Mouse (Mus musculus) MEL (cell line): ENCODE results near the gene Pgap3. TPM values are rescaled to one million over a fixed set of nuclear protein-coding genes. Genes with fewer than 3 reads are reported as not detected.

ENCODE experiments used
- DNase-seq: peaks from one replicate; pipeline ENCODE4 v3.0.0; 2011; ENCODE audit warnings: low read depth, low spot score
- H3K27ac ChIP-seq: 2 replicates; pipeline ENCODE4 v1.5.1; 2012; ENCODE audit warnings: low read depth, mild to moderate bottlenecking, control low read depth, low read length, moderate library complexity; ENCODE audit not compliant: control insufficient read depth
- H3K27me3 ChIP-seq, 2 experiments: fragments of 150-350 bp in 1 of 2; sonication (generic) in 1 of 2; 2 replicates each; pipeline ENCODE4 v1.6.1; 2012; ENCODE audit warnings: low read length in 2 of 2, mild to moderate bottlenecking in 2 of 2, improper control_type of control experiment in 1 of 2, moderate library complexity in 1 of 2; ENCODE audit not compliant: insufficient read depth in 2 of 2, control insufficient read depth in 1 of 2
- H3K36me3 ChIP-seq, 2 experiments: 2 replicates each; pipeline ENCODE4 v1.6.1; 2012 to 2014; ENCODE audit warnings: low read length in 2 of 2, improper control_type of control experiment in 1 of 2, inconsistent platforms in 1 of 2, mild to moderate bottlenecking in 1 of 2; ENCODE audit not compliant: insufficient read depth in 2 of 2, control insufficient read depth in 1 of 2
- H3K4me1 ChIP-seq, 2 experiments: fragments of 150-350 bp in 1 of 2; sonication (generic) in 1 of 2; 2 replicates each; pipeline ENCODE4 v1.6.1; 2012; ENCODE audit warnings: low read length in 2 of 2, improper control_type of control experiment in 1 of 2, mild to moderate bottlenecking in 1 of 2; ENCODE audit not compliant: insufficient read depth in 2 of 2, control insufficient read depth in 1 of 2
- H3K4me3 ChIP-seq, 2 experiments: fragments of 150-350 bp in 1 of 2; sonication (generic) in 1 of 2; 2 replicates each; pipeline ENCODE4 v1.5.1; 2012; ENCODE audit warnings: low read depth in 2 of 2, low read length in 2 of 2, mild to moderate bottlenecking in 2 of 2, moderate library complexity in 2 of 2, control low read depth in 1 of 2, improper control_type of control experiment in 1 of 2; ENCODE audit not compliant: control insufficient read depth in 1 of 2, insufficient read depth in 1 of 2
- H3K79me2 ChIP-seq: 2 replicates; pipeline ENCODE4 v1.6.1; 2012; ENCODE audit warnings: mild to moderate bottlenecking, low read length, moderate library complexity; ENCODE audit not compliant: control insufficient read depth, poor library complexity, insufficient read depth
- H3K9ac ChIP-seq: 2 replicates; pipeline ENCODE4 v1.6.1; 2012; ENCODE audit warnings: low read depth, mild to moderate bottlenecking, control low read depth, low read length, moderate library complexity; ENCODE audit not compliant: control insufficient read depth, poor library complexity, severe bottlenecking
- H3K9me3 ChIP-seq: fragments of 150-350 bp; sonication (generic); replicated peaks from 2 replicates; pipeline ENCODE4 v1.6.1; 2012; ENCODE audit warnings: mild to moderate bottlenecking, low read length, improper control_type of control experiment, moderate library complexity; ENCODE audit not compliant: insufficient read depth
- BHLHE40 ChIP-seq: IDR thresholded peaks from 2 replicates; pipeline ENCODE4 v1.6.1; 2012; ENCODE audit warnings: low read depth, mild to moderate bottlenecking, inconsistent platforms, low read length, improper control_type of control experiment, borderline replicate concordance
- CHD1 ChIP-seq: IDR thresholded peaks from 2 replicates; pipeline ENCODE4 v1.6.1; 2012; ENCODE audit warnings: low read depth, mild to moderate bottlenecking, inconsistent platforms, low read length, improper control_type of control experiment
- E2F4 ChIP-seq: IDR thresholded peaks from 2 replicates; pipeline ENCODE4 v1.6.1; 2011; ENCODE audit warnings: low read depth, low read length, improper control_type of control experiment, borderline replicate concordance
- ELF1 ChIP-seq: IDR thresholded peaks from 2 replicates; pipeline ENCODE4 v1.6.1; 2014; ENCODE audit warnings: low read depth, mild to moderate bottlenecking, inconsistent platforms, low read length, improper control_type of control experiment, moderate library complexity
- GABPA ChIP-seq: IDR thresholded peaks from 2 replicates; pipeline ENCODE4 v1.6.1; 2012; ENCODE audit warnings: low read depth, mild to moderate bottlenecking, inconsistent platforms, low read length, improper control_type of control experiment, moderate library complexity
- HCFC1 ChIP-seq: IDR thresholded peaks from 2 replicates; pipeline ENCODE4 v1.6.1; 2012; ENCODE audit warnings: low read depth, mild to moderate bottlenecking, inconsistent platforms, low read length, improper control_type of control experiment, moderate library complexity
- KAT2A ChIP-seq: conservative IDR thresholded peaks from 2 replicates; pipeline ENCODE4 v1.6.1; 2012; ENCODE audit warnings: low read depth, low read length, improper control_type of control experiment, inconsistent platforms
- MAFK ChIP-seq: IDR thresholded peaks from 2 replicates; pipeline ENCODE4 v1.6.1; 2011; ENCODE audit warnings: low read depth, mild to moderate bottlenecking, low read length, improper control_type of control experiment, borderline replicate concordance
- MAX ChIP-seq: IDR thresholded peaks from 2 replicates; pipeline ENCODE4 v1.6.1; 2011; ENCODE audit warnings: low read length, improper control_type of control experiment
- MXI1 ChIP-seq: IDR thresholded peaks from 2 replicates; pipeline ENCODE4 v1.6.1; 2011; ENCODE audit warnings: mild to moderate bottlenecking, low read depth, low read length, improper control_type of control experiment
- MYB ChIP-seq: IDR thresholded peaks from 2 replicates; pipeline ENCODE4 v1.6.1; 2011; ENCODE audit warnings: mild to moderate bottlenecking, low read depth, low read length, improper control_type of control experiment
- MYC ChIP-seq: IDR thresholded peaks from 2 replicates; pipeline ENCODE4 v1.6.1; 2011; ENCODE audit warnings: low read depth, mild to moderate bottlenecking, low read length, improper control_type of control experiment, moderate library complexity
- NELFE ChIP-seq: IDR thresholded peaks from 2 replicates; pipeline ENCODE4 v1.6.1; 2011; ENCODE audit warnings: low read depth, low read length, improper control_type of control experiment
- POLR2A ChIP-seq, 2 experiments: IDR thresholded peaks; 2 replicates each; pipeline ENCODE4 v1.6.1; 2011 to 2012; ENCODE audit warnings: low read length in 2 of 2, mild to moderate bottlenecking in 2 of 2, control low read depth in 1 of 2, improper control_type of control experiment in 1 of 2, low read depth in 1 of 2, moderate library complexity in 1 of 2; ENCODE audit not compliant: control insufficient read depth in 1 of 2, insufficient read depth in 1 of 2, poor library complexity in 1 of 2
- POLR2AphosphoS2 ChIP-seq: IDR thresholded peaks from 2 replicates; pipeline ENCODE4 v1.6.1; 2011; ENCODE audit warnings: low read length, improper control_type of control experiment
- POLR2AphosphoS5 ChIP-seq: IDR thresholded peaks from 2 replicates; pipeline ENCODE4 v1.6.1; 2012; ENCODE audit warnings: low read depth, borderline replicate concordance, mild to moderate bottlenecking, inconsistent platforms, low read length, moderate library complexity, mixed read lengths
- RCOR1 ChIP-seq: IDR thresholded peaks from 2 replicates; pipeline ENCODE4 v1.6.1; 2012; ENCODE audit warnings: low read depth, mild to moderate bottlenecking, inconsistent platforms, low read length, improper control_type of control experiment
- SIN3A ChIP-seq: IDR thresholded peaks from 2 replicates; pipeline ENCODE4 v1.6.1; 2012; ENCODE audit warnings: low read length, improper control_type of control experiment, inconsistent platforms
- SMC3 ChIP-seq: IDR thresholded peaks from 2 replicates; pipeline ENCODE4 v1.6.1; 2011; ENCODE audit warnings: low read depth, low read length, improper control_type of control experiment
- TAL1 ChIP-seq: IDR thresholded peaks from 2 replicates; pipeline ENCODE4 v1.6.1; 2012; ENCODE audit warnings: mild to moderate bottlenecking, inconsistent platforms, low read length, moderate library complexity, mixed read lengths
- TCF12 ChIP-seq: IDR thresholded peaks from 2 replicates; pipeline ENCODE4 v1.6.1; 2014; ENCODE audit warnings: low read depth, mild to moderate bottlenecking, inconsistent platforms, low read length, improper control_type of control experiment, moderate library complexity
- UBTF ChIP-seq: IDR thresholded peaks from 2 replicates; pipeline ENCODE4 v1.6.1; 2012; ENCODE audit warnings: low read depth, mild to moderate bottlenecking, inconsistent platforms, low read length, improper control_type of control experiment, moderate library complexity, borderline replicate concordance; ENCODE audit not compliant: insufficient read depth
- USF1 ChIP-seq: IDR thresholded peaks from 2 replicates; pipeline ENCODE4 v1.6.1; 2014; ENCODE audit warnings: low read depth, mild to moderate bottlenecking, inconsistent platforms, low read length, improper control_type of control experiment, moderate library complexity
- ZKSCAN1 ChIP-seq: IDR thresholded peaks from 2 replicates; pipeline ENCODE4 v1.6.1; 2012; ENCODE audit warnings: low read depth, mild to moderate bottlenecking, inconsistent platforms, low read length, improper control_type of control experiment, moderate library complexity
- ZMIZ1 ChIP-seq: IDR thresholded peaks from 2 replicates; pipeline ENCODE4 v1.6.1; 2012; ENCODE audit warnings: low read depth, mild to moderate bottlenecking, inconsistent platforms, low read length, improper control_type of control experiment, moderate library complexity
- polyA plus RNA-seq, 2 experiments: library from polyadenylated mRNA; stranded (reverse) in 1 of 2; unstranded in 1 of 2; fragments of >175 nt in 1 of 2; fragments of >200 nt in 1 of 2; gene quantifications; 2 replicates each; pipeline versions ENCODE4 v1.2.1 to v1.2.4; 2012; ENCODE audit warnings: low replicate concordance in 2 of 2, low read depth in 1 of 2; ENCODE audit not compliant: insufficient read length in 2 of 2, insufficient read depth in 1 of 2, missing spikeins in 1 of 2
- total RNA-seq: library from RNA; depleted of rRNA; stranded (reverse); fragments of 300-350 nt; gene quantifications from 2 replicates; pipeline ENCODE4 v1.2.3, GENCODE M21; 2012

The Pgap3 gene
- total and polyA plus RNA-seq, 3 experiments, result 7.4 to 8.4 TPM; not detected in 1

DNA sequence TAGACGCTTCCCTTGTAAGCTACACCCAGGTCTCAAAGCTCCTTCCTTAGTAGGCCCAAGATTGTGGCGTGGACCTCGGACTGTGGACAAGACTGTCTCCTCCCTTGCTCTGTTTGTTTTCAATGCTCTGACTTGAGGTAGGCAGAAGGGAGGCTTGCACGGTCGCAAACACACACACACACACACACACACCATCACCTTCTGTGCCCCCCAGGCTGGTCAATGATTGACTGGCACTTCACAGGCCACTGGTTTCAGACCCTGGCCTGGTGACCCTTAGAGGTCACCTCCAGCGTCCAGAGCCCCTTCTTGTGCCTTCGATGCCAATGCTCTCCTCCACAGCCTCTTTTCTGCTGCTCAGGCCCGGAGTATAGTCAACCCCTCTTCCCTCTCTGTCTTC, 8.6 kb upstream of the Pgap3 start:
- Histone ChIP-seq H3K27me3 (peaks cover 10 to 13% of the 10 kb centered on the region in 2 experiments), H3K27ac (no peak overlapping the region), H3K4me3 (no peak overlapping the region), H3K9me3 (no peaks in the 10 kb centered on the region), H3K9ac (no peak overlapping the region)
- DNase-seq, result no peak
- TF ChIP-seq MYB (no peak), CHD1 (no peak), ELF1 (no peak), TCF12 (no peak), MAFK (no peak), POLR2AphosphoS2 (no peak), POLR2A (IDR thresholded peaks at IDR 0.05; ENCODE audit: control insufficient read depth in 1 of 2, insufficient read depth in 1 of 2, low read depth in 1 of 2, low read length in 2 of 2, poor library complexity in 1 of 2) (no peak), MAX (no peak), NELFE (no peak), SMC3 (no peak), ZMIZ1 (no peak), GABPA (no peak), RCOR1 (no peak), TAL1 (no peak), MXI1 (no peak), UBTF (no peak)
- TF ChIP-seq, all 39 proteins: peak for 0
- no peaks in the 10 kb centered on the region for H3K79me2 ChIP-seq
- H3K36me3 ChIP-seq, result no peaks in the 10 kb centered on the region
- H3K4me1 ChIP-seq, result no peaks in the 10 kb centered on the region

- Histone ChIP-seq H3K79me2 (no peaks in the 10 kb centered on the region), H3K9me3 (no peaks in the 10 kb centered on the region)
- TF ChIP-seq E2F4 (no peak), ZMIZ1 (no peak), TCF12 (no peak), KAT2A (no peak), MYC (no peak), BHLHE40 (no peak), ZKSCAN1 (no peak), UBTF (no peak), POLR2A (IDR thresholded peaks at IDR 0.05; ENCODE audit: control insufficient read depth in 1 of 2, insufficient read depth in 1 of 2, low read depth in 1 of 2, low read length in 2 of 2, poor library complexity in 1 of 2) (no peak), POLR2AphosphoS5 (no peak), HCFC1 (no peak), SIN3A (no peak), CHD1 (no peak), USF1 (no peak), NELFE (no peak)
- TF ChIP-seq, all 39 proteins: peak for 0
- Histone ChIP-seq H3K4me3 (no peak overlapping the region), H3K9ac (no peak overlapping the region), H3K27ac (no peak overlapping the region), H3K27me3 (peaks cover 8 to 13% of the 10 kb centered on the region in 2 experiments), H3K4me1 (no peaks in the 10 kb centered on the region), H3K36me3 (no peaks in the 10 kb centered on the region)
- no peak for DNase-seq
Observed at GRCm38 (mm10) chr11:98406621-98407020, 6.3 kb upstream of the Pgap3 start.
